Mouse (Mus musculus) limb, embryonic 12.5 days (tissue): Measurements from ENCODE around the gene Narf. TPM values are rescaled to one million over a fixed set of nuclear protein-coding genes. Genes with fewer than 3 reads are reported as not detected.

ENCODE experiments used
- ATAC-seq: fragments of 200-750 bp; cut with Nextera tagmentation; 2 replicates; pipeline ENCODE4 v1.8.0; 2017; ENCODE audit warnings: low read depth, moderate TSS enrichment; ENCODE audit not compliant: insufficient number of reproducible peaks, insufficient read depth, low FRiP score, low TSS enrichment
- H3K27ac ChIP-seq: fragments of 300-500 bp; sonication (generic); 2 replicates; pipeline ENCODE4 v1.5.1; 2016; ENCODE audit warnings: mild to moderate bottlenecking, moderate library complexity
- H3K27me3 ChIP-seq: fragments of 300-500 bp; sonication (generic); 2 replicates; pipeline ENCODE4 v1.6.1; 2016; ENCODE audit warnings: mild to moderate bottlenecking, moderate library complexity
- H3K36me3 ChIP-seq: fragments of 300-500 bp; sonication (generic); 2 replicates; pipeline ENCODE4 v1.6.1; 2016; ENCODE audit warnings: mild to moderate bottlenecking, moderate library complexity
- H3K4me1 ChIP-seq: fragments of 300-500 bp; sonication (generic); replicated peaks from 2 replicates; pipeline ENCODE4 v1.6.1; 2016
- H3K4me2 ChIP-seq: fragments of 300-500 bp; sonication (generic); 2 replicates; pipeline ENCODE4 v1.6.1; 2016; ENCODE audit warnings: mild to moderate bottlenecking, moderate library complexity
- H3K4me3 ChIP-seq: fragments of 300-500 bp; sonication (generic); replicated peaks from 2 replicates; pipeline ENCODE4 v1.5.1; 2016; ENCODE audit warnings: mild to moderate bottlenecking
- H3K9ac ChIP-seq: fragments of 300-500 bp; sonication (generic); replicated peaks from 2 replicates; pipeline ENCODE4 v1.6.1; 2016; ENCODE audit warnings: mild to moderate bottlenecking, moderate library complexity
- H3K9me3 ChIP-seq: fragments of 300-500 bp; sonication (generic); 2 replicates; pipeline ENCODE4 v1.6.1; 2016; ENCODE audit warnings: mild to moderate bottlenecking, moderate library complexity
- WGBS: fragments of 180-500 bp; shearing (Covaris S2); methylation state at CpG from one replicate; pipeline ENCODE4 v1.1.7; 2016; 5-methylcytosine and 5-hydroxymethylcytosine counted together
- polyA plus RNA-seq: library from polyadenylated mRNA; unstranded; fragments of >200 nt; fragmentation: Nextera tagmentation; extraction: Ambion mirVana; gene quantifications from 2 replicates; pipeline ENCODE4 v1.2.1, GENCODE M21; 2016

Narf gene
- 68.4 and 75.2 TPM in 2 replicates for polyA plus RNA-seq

DNA sequence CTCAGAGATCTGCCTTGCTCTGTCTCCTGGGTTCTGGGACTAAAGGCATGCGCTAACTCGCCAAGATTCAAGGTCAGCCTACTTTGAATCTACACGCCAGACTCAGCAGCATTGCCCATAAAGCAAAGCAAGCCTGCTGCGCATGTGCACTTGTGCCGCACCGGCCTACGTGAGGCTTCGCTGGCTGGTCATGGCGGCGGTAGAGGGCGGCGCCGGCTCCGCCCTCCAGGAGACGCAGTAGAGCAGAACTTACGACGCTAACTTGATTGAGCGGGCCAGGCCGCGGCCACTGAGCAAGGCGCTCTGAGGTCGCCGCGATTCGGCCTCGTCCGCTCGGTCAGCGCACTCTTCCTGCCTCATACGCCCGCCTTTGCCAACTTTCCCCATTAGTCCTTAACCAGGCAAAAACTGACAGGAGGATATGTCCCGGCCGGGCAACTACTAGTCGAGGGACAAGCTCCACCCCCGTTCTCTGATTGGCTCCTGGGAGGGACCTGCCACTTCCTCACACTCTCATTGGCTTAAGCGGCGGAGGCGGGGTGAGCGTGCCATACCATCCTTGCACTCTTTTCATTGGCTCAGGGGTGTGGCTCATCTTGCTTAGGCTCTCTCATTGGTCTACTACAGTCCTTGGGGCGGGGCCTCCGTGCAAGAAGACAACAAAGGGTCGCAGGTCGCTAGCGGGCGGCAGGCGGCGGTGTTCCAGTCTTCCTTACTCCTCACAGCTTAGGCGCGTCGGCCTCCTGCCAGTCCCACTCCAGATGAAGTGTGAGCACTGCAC, at the start of gene Narf:
Gene Narf, plus strand, starts transcription at position 690 of the 781 bp plus-strand sequence.
- Histone ChIP-seq H3K9me3 (no peaks in the 10 kb centered on the region), H3K4me1 (peaks cover 16% of the 10 kb centered on the region), H3K36me3 (peaks cover 31% of the 10 kb centered on the region), H3K27ac (peak within 1 kb of the TSS; percentile 99), H3K4me2 (peak within 1 kb of the TSS; percentile 55), H3K27me3 (no peaks in the 10 kb centered on the region), H3K4me3 (peak within 1 kb of the TSS; percentile 76), H3K9ac (peak within 1 kb of the TSS; percentile 75)
- peak; percentile 100 for ATAC-seq
- under 1% methylated on average over 50 of the region's 50 CpGs for WGBS

GRCm38 (mm10) chr11:121189681-121190080, 47.4 kb upstream of the Narf start:
- Histone ChIP-seq H3K27ac (no peak overlapping the region), H3K27me3 (no peaks in the 10 kb centered on the region), H3K36me3 (peaks cover 22% of the 10 kb centered on the region; the same call in 1 of the 2 replicates), H3K9ac (no peak overlapping the region), H3K4me3 (no peak overlapping the region), H3K9me3 (no peaks in the 10 kb centered on the region), H3K4me2 (no peak overlapping the region), H3K4me1 (no peaks in the 10 kb centered on the region)
- ATAC-seq: no peak
- WGBS: 90% methylated on average over 3 of the region's 3 CpGs

GRCm38 (mm10) chr11:121192742-121193141, 44.3 kb upstream of the Narf start:
- Histone ChIP-seq H3K27me3 (no peaks in the 10 kb centered on the region), H3K4me1 (no peaks in the 10 kb centered on the region), H3K4me2 (no peak overlapping the region), H3K36me3 (peaks cover 30% of the 10 kb centered on the region; the same call in 1 of the 2 replicates), H3K9me3 (no peaks in the 10 kb centered on the region), H3K9ac (no peak overlapping the region), H3K27ac (no peak overlapping the region), H3K4me3 (no peak overlapping the region)
- WGBS: 71% methylated on average over 2 of the region's 2 CpGs
- ATAC-seq: no peak

- ATAC-seq: no peak
- H3K9ac ChIP-seq: no peak overlapping the region
- no peak overlapping the region for H3K4me2 ChIP-seq
- no peak overlapping the region for H3K4me3 ChIP-seq
- H3K4me1 ChIP-seq: no peaks in the 10 kb centered on the region
- no peak overlapping the region for H3K27ac ChIP-seq
- H3K36me3 ChIP-seq: peaks cover 30% of the 10 kb centered on the region; the same call in 1 of the 2 replicates
- 78% methylated on average over 3 of the region's 3 CpGs for WGBS
- H3K27me3 ChIP-seq: no peaks in the 10 kb centered on the region
- H3K9me3 ChIP-seq: no peaks in the 10 kb centered on the region
Observed at GRCm38 (mm10) chr11:121193415-121193814, 43.6 kb upstream of the Narf start.

GRCm38 (mm10) chr11:121198622-121199021, 38.4 kb upstream of the Narf start:
- Histone ChIP-seq H3K27me3 (no peaks in the 10 kb centered on the region), H3K4me1 (0 out of 2 replicates have a peak, but pooled peaks cover 4% of the 10 kb centered on the region), H3K36me3 (peaks cover 17% of the 10 kb centered on the region; the same call in 1 of the 2 replicates), H3K27ac (no peak overlapping the region), H3K4me3 (no peak overlapping the region), H3K9ac (no peak overlapping the region), H3K4me2 (no peak overlapping the region), H3K9me3 (no peaks in the 10 kb centered on the region)
- WGBS: 42% methylated on average over 2 of the region's 2 CpGs
- no peak for ATAC-seq

DNA sequence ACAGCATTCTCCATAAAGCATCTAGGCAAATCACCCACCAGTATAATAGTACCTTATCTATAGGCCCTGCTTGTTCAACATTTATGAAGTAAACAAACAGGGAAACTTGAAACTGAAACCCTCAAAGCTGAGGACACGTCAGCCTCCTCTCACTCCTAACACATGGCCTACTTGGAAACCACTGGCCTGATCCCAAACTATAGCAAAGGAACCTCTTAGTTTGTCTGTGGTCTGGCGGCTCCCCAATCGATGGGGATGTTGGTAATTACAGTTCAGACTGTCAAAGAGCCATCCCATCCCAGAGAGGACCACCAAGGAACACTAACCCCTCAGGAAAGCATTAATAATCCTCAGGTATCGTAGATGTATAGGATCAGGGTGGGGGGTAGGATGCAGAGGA, 37.2 kb upstream of the Narf start:
- WGBS: 84% methylated on average over 4 of the region's 4 CpGs
- Histone ChIP-seq H3K4me3 (no peak overlapping the region), H3K9me3 (no peaks in the 10 kb centered on the region), H3K4me1 (peaks cover 9% of the 10 kb centered on the region), H3K4me2 (no peak overlapping the region), H3K36me3 (peaks cover 14% of the 10 kb centered on the region; the same call in 1 of the 2 replicates), H3K9ac (no peak overlapping the region), H3K27ac (no peak overlapping the region), H3K27me3 (no peaks in the 10 kb centered on the region)
- ATAC-seq: no peak

DNA sequence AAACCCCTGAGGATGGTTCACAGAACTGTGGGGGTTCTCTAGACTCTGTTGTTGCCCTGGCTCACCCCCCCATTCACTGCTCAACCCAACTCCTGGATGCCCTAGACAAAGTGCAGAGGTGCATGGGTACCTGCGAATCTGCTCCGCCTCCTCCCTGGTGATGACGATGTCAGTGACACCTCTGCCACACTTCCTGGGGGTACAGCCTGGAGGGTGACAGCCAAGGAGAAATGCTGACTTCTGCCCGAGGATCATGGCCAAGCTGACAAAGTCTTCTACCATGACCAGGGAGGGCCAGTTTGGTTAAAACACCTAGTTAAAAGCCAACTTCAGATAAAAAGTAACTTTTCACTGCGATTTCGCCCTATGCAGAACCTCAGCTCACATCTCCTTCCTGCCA, 36.3 kb upstream of the Narf start:
- no peak overlapping the region for H3K9ac ChIP-seq
- H3K9me3 ChIP-seq: no peaks in the 10 kb centered on the region
- ATAC-seq: no peak
- no peak overlapping the region for H3K4me3 ChIP-seq
- no peaks in the 10 kb centered on the region for H3K27me3 ChIP-seq
- no peak overlapping the region for H3K4me2 ChIP-seq
- H3K36me3 ChIP-seq: 0 out of 2 replicates have a peak, but pooled peaks cover 8% of the 10 kb centered on the region
- peaks cover 14% of the 10 kb centered on the region for H3K4me1 ChIP-seq
- 91% methylated on average over 6 of the region's 6 CpGs for WGBS
- H3K27ac ChIP-seq: no peak overlapping the region

DNA sequence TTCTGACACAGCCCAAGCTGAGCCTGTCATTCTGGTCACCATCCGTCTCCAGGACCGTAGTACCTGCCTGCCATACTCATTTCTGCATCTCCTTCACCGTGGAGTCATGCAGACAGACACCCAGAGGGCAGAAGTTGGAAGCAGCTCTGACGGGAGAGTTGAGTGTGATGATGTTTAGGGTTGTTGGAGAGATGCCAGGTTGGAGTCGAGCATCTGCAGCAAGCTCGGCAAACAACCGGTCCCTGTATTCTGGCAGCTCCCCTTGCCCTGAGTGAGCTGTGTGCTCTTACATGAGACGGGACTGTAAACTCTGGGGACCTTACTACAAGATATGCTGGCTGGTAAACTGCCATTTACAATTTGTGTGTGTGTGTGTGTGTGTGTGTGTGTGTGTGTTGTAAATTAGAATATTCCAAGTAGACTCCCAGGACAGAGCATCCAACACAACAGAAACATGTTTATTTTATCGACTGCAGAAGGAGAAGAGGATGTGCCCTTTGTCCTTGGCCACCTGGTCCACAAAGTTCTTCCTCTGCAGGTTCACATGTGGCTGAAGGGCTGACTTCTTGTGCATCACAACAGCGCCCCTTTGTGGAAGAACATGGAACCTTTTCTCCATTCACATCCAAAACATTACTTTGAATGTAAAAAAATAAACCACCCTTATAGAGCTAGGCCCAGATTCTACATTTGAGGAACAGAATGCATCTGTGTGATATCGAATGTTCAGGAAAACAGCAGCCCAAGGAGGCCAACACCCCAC, 35.4 kb upstream of the Narf start:
- no peak for ATAC-seq
- 63% methylated on average over 11 of the region's 11 CpGs for WGBS
- no peak overlapping the region for H3K4me2 ChIP-seq
- no peak overlapping the region for H3K27ac ChIP-seq
- H3K4me3 ChIP-seq: no peak overlapping the region
- no peaks in the 10 kb centered on the region for H3K27me3 ChIP-seq
- 0 out of 2 replicates have a peak, but pooled peaks cover 3% of the 10 kb centered on the region for H3K36me3 ChIP-seq
- no peak overlapping the region for H3K9ac ChIP-seq
- no peaks in the 10 kb centered on the region for H3K9me3 ChIP-seq
- H3K4me1 ChIP-seq: peaks cover 14% of the 10 kb centered on the region

GRCm38 (mm10) chr11:121203859-121204160, 33.2 kb upstream of the Narf start:
- WGBS: 0% methylated on average over 5 of the region's 5 CpGs
- no peak; the same call in 1 of the 2 replicates for ATAC-seq
- Histone ChIP-seq H3K27me3 (no peaks in the 10 kb centered on the region), H3K27ac (peak overlapping the region; percentile 56), H3K4me2 (peak overlapping the region; percentile 81), H3K9me3 (no peaks in the 10 kb centered on the region), H3K36me3 (peaks cover 12% of the 10 kb centered on the region; the same call in 1 of the 2 replicates), H3K4me3 (peak overlapping the region; percentile 62), H3K9ac (0 out of 2 replicates have a peak overlapping the region, but pooled peaks have one; percentile 18), H3K4me1 (peaks cover 14% of the 10 kb centered on the region)

DNA sequence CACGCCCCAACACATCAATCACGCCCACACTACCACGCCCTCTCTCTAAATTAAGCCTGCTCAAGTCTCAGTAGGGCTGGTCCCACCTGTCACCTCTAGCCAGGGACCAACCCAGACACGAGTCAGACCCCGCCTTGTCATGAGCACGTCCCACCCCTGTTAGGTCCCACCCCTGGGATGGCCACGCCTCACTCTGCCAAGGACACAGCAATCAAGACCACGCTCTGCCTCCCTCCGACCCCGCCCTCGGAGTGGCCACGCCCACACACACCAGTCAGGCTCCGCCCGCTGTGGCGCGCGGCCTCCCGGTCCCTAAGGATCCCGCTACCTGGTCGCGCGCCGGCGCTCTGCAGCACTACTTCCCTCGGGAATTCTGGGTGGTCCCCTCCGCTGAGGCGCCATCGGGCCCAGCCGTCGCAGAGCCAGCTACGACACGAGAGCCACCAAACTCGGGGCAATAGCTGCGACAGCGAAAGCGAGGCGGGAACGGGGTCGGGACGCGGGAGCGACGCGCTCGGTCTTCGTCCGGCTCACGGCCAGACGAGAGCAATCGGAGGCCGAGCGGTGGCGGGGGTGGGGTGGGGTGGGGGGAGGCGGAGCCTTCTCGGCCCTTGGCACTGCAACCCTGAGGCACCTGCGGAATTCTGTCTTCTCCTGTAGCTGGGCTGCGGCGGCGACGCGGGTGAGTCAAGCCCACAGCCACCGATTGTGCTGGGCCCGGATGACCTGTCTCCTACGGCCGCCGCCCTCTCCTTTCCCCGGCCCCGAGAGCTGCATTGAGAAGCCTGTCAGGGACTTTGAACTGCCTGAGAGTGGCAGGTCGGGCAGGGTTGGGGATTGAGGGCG, 32.7 kb upstream of the Narf start, which contains the start of the genes Hexdc and Ogfod3:
Gene Hexdc, plus strand, starts transcription at position 273 of the 846 bp plus-strand sequence.
Gene Ogfod3, minus strand, starts transcription at position 551 of the 846 bp plus-strand sequence.
- peak; percentile 98 for ATAC-seq
- peak within 1 kb of the TSS; percentile 84 for H3K27ac ChIP-seq
- WGBS: under 1% methylated on average over 70 of the region's 70 CpGs

More for the DNA sequence above, 32.7 kb upstream of the Narf start, which contains the start of the genes Hexdc and Ogfod3:
- peak within 1 kb of the TSS; percentile 62 for H3K4me3 ChIP-seq
- H3K4me2 ChIP-seq: peak within 1 kb of the TSS; percentile 81
- peaks cover 14% of the 10 kb centered on the region for H3K4me1 ChIP-seq
- no peaks in the 10 kb centered on the region for H3K9me3 ChIP-seq
- peaks cover 15% of the 10 kb centered on the region; the same call in 1 of the 2 replicates for H3K36me3 ChIP-seq
- H3K27me3 ChIP-seq: no peaks in the 10 kb centered on the region
- peak within 1 kb of the TSS; percentile 61 for H3K9ac ChIP-seq
